7 mouse cellular contexts compared by ENCODE assay signal in genomic region chr4:45765565-45766201, GRCm38 (mm10). TPM values are rescaled to one million over a fixed set of nuclear protein-coding genes. Genes with fewer than 3 reads are reported as not detected.
DNase-seq lines count a peak whose midpoint lies in the region; ATAC-seq and TF ChIP-seq lines count a peak whose summit lies in the region.

No protein-coding gene starts in this region.

- DNase-seq in spleen, adult 2 months (ENCODE audit: low read depth in 1 of 2, low spot score in 2 of 2), result no peak
- no peak for DNase-seq in spleen, postnatal 10 days (ENCODE audit: low spot score in 2 of 2)
- DNase-seq in forebrain, postnatal 0 days, result no peak
- peak; percentile 95 for DNase-seq in midbrain, embryonic 11.5 days (ENCODE audit: low spot score, missing footprints)
- DNase-seq in right cerebral cortex, postnatal 4 days, result no peak
- no peak for DNase-seq in frontal cortex, adult 2 months (ENCODE audit: extremely low spot score in 1 of 2, low spot score in 1 of 2)
- DNase-seq in cerebellum, adult 2 months, result no peak

- TF ChIP-seq CTCF in spleen, adult 2 months (IDR thresholded peaks at IDR 0.05; ENCODE audit: extremely low read depth, insufficient read depth, insufficient read length, insufficient replicate concordance), result no peak
- TF ChIP-seq CTCF in forebrain, postnatal 0 days (IDR thresholded peaks at IDR 0.05; ENCODE audit: low read depth), result no peak
- TF ChIP-seq CTCF in cerebellum, adult 2 months (IDR thresholded peaks at IDR 0.05; ENCODE audit: borderline replicate concordance, insufficient read depth, low read depth, low read length), result no peak

- peak overlapping the region; percentile 37 for H3K4me2 ChIP-seq in forebrain, postnatal 0 days (ENCODE audit: low read depth)
- H3K4me2 ChIP-seq in midbrain, embryonic 11.5 days, result peak overlapping the region; percentile 43

- TF ChIP-seq POLR2A in spleen, adult 2 months (IDR thresholded peaks at IDR 0.05; ENCODE audit: low read depth, low read length), result no peak
- TF ChIP-seq POLR2A in cerebellum, adult 2 months (IDR thresholded peaks at IDR 0.05; ENCODE audit: borderline replicate concordance, insufficient read depth, low read length), result no peak

- ATAC-seq in forebrain, postnatal 0 days, result 0 out of 2 replicates have a peak, but pooled peaks have one; percentile 4
- ATAC-seq in midbrain, embryonic 11.5 days (ENCODE audit: low FRiP score), result peak; percentile 63

- H3K27ac ChIP-seq in spleen, adult 2 months (ENCODE audit: insufficient read depth, low read length), result no peak overlapping the region
- H3K27ac ChIP-seq in forebrain, postnatal 0 days (ENCODE audit: low read depth, low read length), result peak overlapping the region; percentile 16; the same call in 1 of the 2 replicates
- peak overlapping the region; percentile 49 for H3K27ac ChIP-seq in midbrain, embryonic 11.5 days (ENCODE audit: low read depth, low read length)
- H3K27ac ChIP-seq in cerebellum, adult 2 months (ENCODE audit: insufficient read depth, low read length), result no peak overlapping the region

- no peaks in the 10 kb centered on the region for H3K36me3 ChIP-seq in spleen, adult 2 months (ENCODE audit: control insufficient read depth, insufficient read depth, low read length)
- H3K36me3 ChIP-seq in forebrain, postnatal 0 days (ENCODE audit: insufficient read depth), result no peaks in the 10 kb centered on the region
- no peaks in the 10 kb centered on the region for H3K36me3 ChIP-seq in midbrain, embryonic 11.5 days (ENCODE audit: control insufficient read depth, insufficient read depth, low read length)

- H3K9ac ChIP-seq in forebrain, postnatal 0 days, result peak overlapping the region; percentile 45
- H3K9ac ChIP-seq in midbrain, embryonic 11.5 days (ENCODE audit: low read length), result peak overlapping the region; percentile 50

- 8% methylated on average over 15 of the region's 18 CpGs for WGBS in spleen, adult 2 months
- WGBS in forebrain, postnatal 0 days, result 4% methylated on average over 14 of the region's 18 CpGs
- under 1% methylated on average over 16 of the region's 18 CpGs for WGBS in midbrain, embryonic 11.5 days
- WGBS in cerebellum, adult 2 months, result 11% methylated on average over 15 of the region's 18 CpGs

- H3K9me3 ChIP-seq in forebrain, postnatal 0 days (ENCODE audit: low read length), result no peaks in the 10 kb centered on the region
- H3K9me3 ChIP-seq in midbrain, embryonic 11.5 days (ENCODE audit: control insufficient read depth, low read length), result no peaks in the 10 kb centered on the region

- no peaks in the 10 kb centered on the region for H3K27me3 ChIP-seq in spleen, adult 2 months (ENCODE audit: control insufficient read depth, insufficient read depth, low read length)
- H3K27me3 ChIP-seq in forebrain, postnatal 0 days (ENCODE audit: insufficient read depth, low read length), result no peaks in the 10 kb centered on the region
- peaks cover 75% of the 10 kb centered on the region for H3K27me3 ChIP-seq in midbrain, embryonic 11.5 days (ENCODE audit: control insufficient read depth, insufficient read depth, low read length)
- H3K27me3 ChIP-seq in cerebellum, adult 2 months (ENCODE audit: control insufficient read depth, insufficient read depth, low read length), result no peaks in the 10 kb centered on the region; the same call in 1 of the 2 replicates

- H3K4me3 ChIP-seq in spleen, adult 2 months (ENCODE audit: extremely low read depth, insufficient read depth, insufficient read length), result peak overlapping the region; percentile 4; the same call in 1 of the 2 replicates
- H3K4me3 ChIP-seq in forebrain, postnatal 0 days (ENCODE audit: low read depth, low read length), result no peak overlapping the region
- peak overlapping the region; percentile 2; the same call in 1 of the 2 replicates for H3K4me3 ChIP-seq in midbrain, embryonic 11.5 days (ENCODE audit: low read depth, low read length)
- H3K4me3 ChIP-seq in cerebellum, adult 2 months (replicated peaks; ENCODE audit: insufficient read depth, low read depth, low read length), result no peak overlapping the region

- H3K4me1 ChIP-seq in spleen, adult 2 months (ENCODE audit: control insufficient read depth, insufficient read depth, insufficient read length), result peaks cover 5% of the 10 kb centered on the region; the same call in 1 of the 2 replicates
- H3K4me1 ChIP-seq in forebrain, postnatal 0 days (ENCODE audit: insufficient read depth), result peaks cover 39% of the 10 kb centered on the region
- peaks cover 31% of the 10 kb centered on the region for H3K4me1 ChIP-seq in midbrain, embryonic 11.5 days (ENCODE audit: control insufficient read depth, insufficient read depth, low read length)
- H3K4me1 ChIP-seq in cerebellum, adult 2 months (ENCODE audit: control insufficient read depth, insufficient read depth, low read length), result peaks cover 22% of the 10 kb centered on the region

RNA-seq across cellular contexts. Expression of gene Aldh1b1, which starts 33.1 kb away (rescaled TPM):
- 4.1 and 5.5 TPM in 2 replicates for polyA plus RNA-seq in spleen, adult 2 months (2012; rRNA removed)
- total RNA-seq in forebrain, postnatal 0 days (2014; rRNA removed), result 56.4 and 57.6 TPM in 2 replicates
- 37.1 and 39.2 TPM in 2 replicates for polyA plus RNA-seq in forebrain, postnatal 0 days (2015; fragmentation: Nextera tagmentation; extraction: Ambion mirVana)
- polyA plus RNA-seq in midbrain, embryonic 11.5 days (2014; fragmentation: Nextera tagmentation; extraction: Ambion mirVana), result 3.1 TPM in 2 replicates
- polyA plus RNA-seq in frontal cortex, adult 2 months (2012; rRNA removed), result 7.6 and 8.6 TPM in 2 replicates
- 2.7 and 2.8 TPM in 2 replicates for polyA plus RNA-seq in cerebellum, adult 2 months (2012; rRNA removed)

Comparison
In these comparisons a context has a peak if more than half of its experiments do, and no peak if none do; other contexts are left out.
1. H3K27ac ChIP-seq: peak in forebrain, postnatal 0 days (single experiment) and midbrain, embryonic 11.5 days (single experiment); none in spleen, adult 2 months (single experiment) and cerebellum, adult 2 months (single experiment).
2. H3K4me3 ChIP-seq: peak in spleen, adult 2 months (single experiment) and midbrain, embryonic 11.5 days (single experiment); none in forebrain, postnatal 0 days (single experiment) and cerebellum, adult 2 months (single experiment).